Mouse (Mus musculus) layer of hippocampus, adult 9-10 months (tissue): ENCODE results near the gene Spsb1.

Source experiments
- DNase-seq: peaks from one replicate; pipeline ENCODE4 v3.0.0; 2022; ENCODE audit warnings: low spot score

The Spsb1 gene

GRCm38 (mm10) chr4:149913709-149914370 is 41.0 kb downstream of the Spsb1 start:
- no peak for DNase-seq

- DNase-seq, result no peak
Measured at GRCm38 (mm10) chr4:149912451-149912850, 42.4 kb downstream of the Spsb1 start.

DNA sequence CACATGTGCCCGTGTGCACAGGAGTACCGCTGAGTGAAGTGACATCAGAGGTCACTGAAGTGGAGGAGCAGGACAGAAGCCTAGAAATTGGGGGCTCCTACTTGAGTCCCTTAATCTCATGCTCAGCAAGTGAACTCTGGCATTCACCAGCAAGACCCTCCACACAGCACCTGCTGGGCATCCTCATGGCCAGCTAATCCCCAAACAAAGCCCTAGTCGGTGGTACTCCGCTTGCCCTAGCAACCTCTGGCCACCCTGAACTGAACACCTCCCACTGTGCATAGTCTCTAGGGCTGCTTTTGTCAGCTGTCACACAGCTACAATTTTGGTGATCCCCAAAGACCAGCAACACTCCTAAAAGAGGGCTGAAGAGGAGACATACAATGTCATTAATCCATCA is 44.3 kb downstream of the Spsb1 start:
- DNase-seq, result no peak

- no peak for DNase-seq
Measured at GRCm38 (mm10) chr4:149909551-149909950, 45.3 kb downstream of the Spsb1 start.

DNA sequence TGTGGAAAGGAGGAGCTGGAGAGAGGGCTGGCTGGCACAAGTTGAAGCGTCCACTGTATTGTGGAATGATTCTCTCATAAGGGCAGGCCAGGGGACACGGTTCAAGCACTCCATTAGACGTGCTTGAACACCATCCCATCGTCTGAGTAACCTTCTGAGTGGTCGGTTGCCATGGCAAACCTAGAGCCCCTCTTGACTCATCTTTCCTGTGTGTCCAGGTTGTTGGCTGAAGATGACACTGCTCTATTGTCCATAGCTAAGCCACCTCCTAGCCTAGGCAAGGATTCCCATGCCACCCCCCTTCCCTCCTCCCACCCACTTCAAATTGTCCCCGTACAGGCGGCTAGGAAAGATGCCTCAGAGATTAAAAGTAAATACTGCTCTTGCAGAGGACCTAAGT is 45.9 kb downstream of the Spsb1 start:
- DNase-seq, result no peak

DNA sequence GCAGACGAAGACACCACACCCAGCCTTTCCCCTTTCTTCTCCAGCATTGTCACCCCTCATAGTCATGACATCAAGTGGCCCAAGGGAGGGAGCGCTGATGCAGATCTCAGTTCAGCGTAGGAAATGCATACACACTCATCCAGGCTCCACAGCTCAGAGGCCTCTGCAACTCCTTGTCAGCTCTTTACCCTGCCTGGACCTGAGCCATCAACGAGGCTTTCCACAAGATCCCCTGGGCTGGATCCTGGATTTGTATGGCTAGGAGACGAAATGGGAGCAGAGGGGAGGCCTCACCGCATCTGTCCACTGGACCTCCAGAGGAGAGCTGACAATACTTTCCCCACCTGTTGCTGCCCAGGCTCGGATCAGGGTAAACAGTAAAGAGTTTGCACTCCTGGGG is 47.2 kb downstream of the Spsb1 start:
- no peak for DNase-seq

- no peak for DNase-seq
Measured at GRCm38 (mm10) chr4:149906921-149907320, 47.9 kb downstream of the Spsb1 start.

DNA sequence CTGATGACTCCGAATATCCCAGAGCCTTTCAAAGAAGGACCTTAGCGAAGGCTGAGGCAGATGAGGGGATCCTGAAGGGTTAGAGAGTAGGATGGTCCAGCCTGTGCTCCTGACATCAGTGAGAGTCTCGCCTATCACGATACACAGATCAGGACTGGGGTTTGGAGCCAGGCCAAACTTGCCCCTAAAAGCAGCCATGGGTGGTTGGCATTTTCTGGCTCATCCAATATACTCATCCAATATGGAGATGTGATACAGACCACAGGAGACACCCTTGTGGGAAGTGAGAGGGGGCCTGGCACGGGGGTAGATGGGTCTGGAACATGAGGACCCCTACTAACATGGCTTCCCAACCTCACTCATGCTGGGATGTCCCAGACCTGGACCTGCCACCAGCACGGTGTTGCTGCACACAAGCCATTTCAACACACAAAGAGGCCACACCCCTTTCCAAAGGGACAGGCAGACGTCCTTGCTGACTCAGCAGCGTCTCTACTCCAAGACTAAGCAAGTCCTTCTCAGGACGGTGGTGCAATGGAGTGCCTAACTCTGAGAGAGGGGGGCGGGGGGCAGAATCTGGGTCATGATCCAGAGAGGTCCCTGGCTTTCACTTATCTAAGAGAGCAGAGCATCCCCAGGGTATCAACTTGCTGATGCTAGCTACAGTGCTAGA is 49.4 kb downstream of the Spsb1 start:
- DNase-seq, result no peak

DNA sequence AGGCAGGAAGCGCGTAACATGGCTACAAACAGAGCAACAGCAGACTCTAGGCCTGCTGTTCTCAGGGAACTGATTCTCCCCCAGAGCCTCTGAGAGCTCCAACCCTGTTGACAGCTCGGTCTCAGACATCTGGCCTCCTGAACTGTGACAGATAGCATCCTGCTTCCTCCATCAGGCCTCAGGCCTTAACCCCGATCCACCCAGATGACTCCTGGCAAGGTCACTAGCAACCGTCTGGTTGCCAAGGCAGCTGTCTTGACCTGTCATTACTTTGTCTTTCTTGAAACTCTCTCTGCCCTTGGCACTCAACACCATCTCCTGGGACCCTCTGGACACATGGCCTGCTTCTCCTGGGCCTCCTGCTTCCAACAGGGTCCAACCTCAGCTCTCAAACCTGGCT is 51.8 kb downstream of the Spsb1 start:
- DNase-seq, result no peak

DNA sequence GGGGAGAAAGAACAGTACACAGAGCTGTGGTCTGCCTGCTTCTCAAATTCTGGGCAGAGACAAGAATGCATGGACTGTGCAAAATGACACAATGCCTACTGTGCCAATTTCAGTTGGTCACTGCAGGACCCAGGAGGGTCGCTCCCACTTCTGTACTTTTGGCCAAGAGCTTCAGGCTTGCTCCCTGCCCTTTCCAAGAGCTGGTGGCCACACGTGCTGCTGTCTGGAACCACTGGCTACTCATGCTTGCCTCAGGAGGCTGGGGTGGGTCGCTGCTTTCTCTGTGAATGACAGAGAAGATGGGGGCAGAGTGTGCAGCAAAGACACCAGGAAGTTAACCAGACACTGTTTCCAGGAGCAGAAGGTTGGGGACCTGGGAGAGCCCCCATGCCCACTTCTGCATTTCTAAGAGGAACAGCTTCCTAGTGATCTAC is 53.5 kb downstream of the Spsb1 start:
- DNase-seq, result no peak

- no peak for DNase-seq
Measured at GRCm38 (mm10) chr4:149897661-149898260, 57.1 kb downstream of the Spsb1 start.

GRCm38 (mm10) chr4:149896024-149896538 is 58.8 kb downstream of the Spsb1 start:
- DNase-seq, result no peak

GRCm38 (mm10) chr4:149895226-149895625 is 59.6 kb downstream of the Spsb1 start:
- no peak for DNase-seq

DNA sequence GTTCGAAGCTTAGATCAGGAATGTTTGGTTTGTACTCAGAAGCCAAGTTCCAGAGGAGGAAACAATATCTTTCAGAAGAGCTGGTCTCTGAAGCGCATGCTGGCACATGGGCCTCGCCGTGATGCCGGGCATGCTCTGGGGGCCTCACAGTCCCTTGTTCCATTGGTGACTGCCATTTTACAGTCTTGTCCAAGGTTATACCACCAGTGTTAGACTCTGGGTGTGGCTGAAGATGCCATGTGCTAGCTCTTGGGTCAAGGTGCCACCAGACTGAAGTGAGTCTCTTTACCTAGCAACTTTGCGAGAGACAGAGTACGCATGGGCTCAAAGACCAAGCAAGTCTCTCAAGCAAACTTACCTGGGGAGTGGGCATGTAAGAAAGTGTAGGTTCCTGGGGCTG is 60.5 kb downstream of the Spsb1 start:
- DNase-seq, result no peak

GRCm38 (mm10) chr4:149893611-149894151 is 61.2 kb downstream of the Spsb1 start:
- no peak for DNase-seq

- no peak for DNase-seq
Measured at GRCm38 (mm10) chr4:149891172-149891960, 63.5 kb downstream of the Spsb1 start.

DNA sequence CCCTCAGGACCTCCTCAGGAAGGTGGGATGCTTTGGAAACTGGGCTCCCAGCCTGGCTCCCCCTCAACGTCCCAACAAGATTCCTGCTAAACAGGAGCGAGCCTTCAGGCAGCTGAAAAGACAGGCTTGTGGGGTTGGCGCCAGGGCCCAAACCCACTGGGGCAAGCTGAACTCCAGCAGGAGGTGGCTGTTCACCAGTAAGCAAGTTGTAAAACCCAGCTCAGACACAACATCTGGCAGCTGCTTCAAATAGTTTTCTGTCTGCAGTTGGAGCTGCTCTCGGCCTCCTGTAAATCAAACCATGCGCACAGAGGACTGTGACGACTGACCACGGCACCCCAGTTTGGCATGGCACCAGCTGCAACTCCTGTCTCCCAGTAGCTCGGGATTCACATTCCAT is 64.3 kb downstream of the Spsb1 start:
- DNase-seq, result no peak

- DNase-seq, result no peak
Measured at GRCm38 (mm10) chr4:149889851-149890250, 65.0 kb downstream of the Spsb1 start.

- no peak for DNase-seq
Measured at GRCm38 (mm10) chr4:149888736-149889470, 65.9 kb downstream of the Spsb1 start.

GRCm38 (mm10) chr4:149888156-149888555 is 66.7 kb downstream of the Spsb1 start:
- no peak for DNase-seq
